Mouse (Mus musculus) forebrain, embryonic 15.5 days (tissue): ENCODE measurements around the gene Rftn1. TPM values are rescaled to one million over a fixed set of nuclear protein-coding genes. Genes with fewer than 3 reads are reported as not detected.

Experiments used
- ATAC-seq: fragments of 200-750 bp; cut with Nextera tagmentation; replicated peaks from 2 replicates; pipeline ENCODE4 v1.8.0; 2017; ENCODE audit warnings: mild to moderate bottlenecking, moderate TSS enrichment, moderate library complexity
- H3K27ac ChIP-seq: fragments of 300-500 bp; sonication (generic); replicated peaks from 2 replicates; pipeline ENCODE4 v1.5.1; 2015; ENCODE audit warnings: mild to moderate bottlenecking, inconsistent platforms
- H3K27me3 ChIP-seq: fragments of 300-500 bp; sonication (generic); 2 replicates; pipeline ENCODE4 v1.6.1; 2015; ENCODE audit warnings: inconsistent platforms
- H3K36me3 ChIP-seq: fragments of 300-500 bp; sonication (generic); 2 replicates; pipeline ENCODE4 v1.6.1; 2015; ENCODE audit warnings: mild to moderate bottlenecking, inconsistent platforms
- H3K4me1 ChIP-seq: fragments of 300-500 bp; sonication (generic); 2 replicates; pipeline ENCODE4 v1.6.1; 2015; ENCODE audit warnings: inconsistent platforms
- H3K4me2 ChIP-seq: fragments of 300-500 bp; sonication (generic); replicated peaks from 2 replicates; pipeline ENCODE4 v1.6.1; 2015; ENCODE audit warnings: mild to moderate bottlenecking, inconsistent platforms
- H3K4me3 ChIP-seq: fragments of 300-500 bp; sonication (generic); 2 replicates; pipeline ENCODE4 v1.5.1; 2015; ENCODE audit warnings: mild to moderate bottlenecking, inconsistent platforms
- H3K9ac ChIP-seq: fragments of 300-500 bp; sonication (generic); replicated peaks from 2 replicates; pipeline ENCODE4 v1.6.1; 2015; ENCODE audit warnings: mild to moderate bottlenecking, inconsistent platforms
- H3K9me3 ChIP-seq: fragments of 300-500 bp; sonication (generic); 2 replicates; pipeline ENCODE4 v1.6.1; 2016; ENCODE audit warnings: inconsistent platforms
- WGBS: fragments of 180-500 bp; shearing (Covaris S2); methylation state at CpG from one replicate; pipeline ENCODE4 v1.1.7; 2015; ENCODE audit warnings: mixed read lengths; 5-methylcytosine and 5-hydroxymethylcytosine counted together
- polyA plus RNA-seq: library from polyadenylated mRNA; unstranded; fragments of >200 nt; fragmentation: Nextera tagmentation; extraction: Ambion mirVana; gene quantifications from 2 replicates; pipeline ENCODE4 v1.2.1, GENCODE M21; 2015

Rftn1 gene
- polyA plus RNA-seq, 1 experiment from 2014 or later, result 23.6 TPM

- WGBS, result 96% methylated on average over 4 of the region's 4 CpGs
- H3K4me2 ChIP-seq, result no peak overlapping the region
- no peaks in the 10 kb centered on the region for H3K4me1 ChIP-seq
- H3K27me3 ChIP-seq, result no peaks in the 10 kb centered on the region
- no peaks in the 10 kb centered on the region for H3K9me3 ChIP-seq
- H3K9ac ChIP-seq, result no peak overlapping the region
- no peak overlapping the region for H3K27ac ChIP-seq
- no peak overlapping the region for H3K4me3 ChIP-seq
- H3K36me3 ChIP-seq, result no peaks in the 10 kb centered on the region
- ATAC-seq, result no peak
Observed at GRCm38 (mm10) chr17:50061446-50061845, 129.0 kb downstream of the Rftn1 start.

- no peak overlapping the region for H3K27ac ChIP-seq
- H3K9me3 ChIP-seq, result no peaks in the 10 kb centered on the region
- WGBS, result 79% methylated on average over 2 of the region's 2 CpGs
- ATAC-seq, result no peak
- H3K4me1 ChIP-seq, result peaks cover 5% of the 10 kb centered on the region
- H3K4me2 ChIP-seq, result no peak overlapping the region
- H3K36me3 ChIP-seq, result no peaks in the 10 kb centered on the region
- H3K9ac ChIP-seq, result no peak overlapping the region
- H3K4me3 ChIP-seq, result no peak overlapping the region
- no peaks in the 10 kb centered on the region for H3K27me3 ChIP-seq
Observed at GRCm38 (mm10) chr17:50060220-50060619, 130.3 kb downstream of the Rftn1 start.

GRCm38 (mm10) chr17:50059417-50059816, 131.1 kb downstream of the Rftn1 start:
- H3K9me3 ChIP-seq, result no peaks in the 10 kb centered on the region
- no peak overlapping the region for H3K4me3 ChIP-seq
- peaks cover 13% of the 10 kb centered on the region for H3K4me1 ChIP-seq
- H3K36me3 ChIP-seq, result no peaks in the 10 kb centered on the region
- H3K9ac ChIP-seq, result no peak overlapping the region
- H3K4me2 ChIP-seq, result no peak overlapping the region
- no peaks in the 10 kb centered on the region for H3K27me3 ChIP-seq
- H3K27ac ChIP-seq, result no peak overlapping the region
- no peak for ATAC-seq
- WGBS, result 89% methylated on average over 5 of the region's 5 CpGs

GRCm38 (mm10) chr17:50055154-50055756, 135.2 kb downstream of the Rftn1 start:
- Histone ChIP-seq H3K4me1 (peaks cover 14% of the 10 kb centered on the region), H3K27ac (peak overlapping the region; percentile 63), H3K4me2 (0 out of 2 replicates have a peak overlapping the region, but pooled peaks have one; percentile 9), H3K9me3 (no peaks in the 10 kb centered on the region), H3K4me3 (no peak overlapping the region), H3K36me3 (no peaks in the 10 kb centered on the region), H3K9ac (no peak overlapping the region), H3K27me3 (no peaks in the 10 kb centered on the region)
- ATAC-seq, result peak; percentile 48
- 30% methylated on average over 16 of the region's 16 CpGs for WGBS

- Histone ChIP-seq H3K4me2 (no peak overlapping the region), H3K9ac (no peak overlapping the region), H3K4me3 (no peak overlapping the region), H3K9me3 (no peaks in the 10 kb centered on the region), H3K4me1 (peaks cover 14% of the 10 kb centered on the region), H3K27me3 (no peaks in the 10 kb centered on the region), H3K27ac (peak overlapping the region; percentile 63), H3K36me3 (no peaks in the 10 kb centered on the region)
- ATAC-seq, result peak; percentile 20; the same call in 1 of the 2 replicates
- 64% methylated on average over 7 of the region's 7 CpGs for WGBS
Observed at GRCm38 (mm10) chr17:50054586-50054985, 135.9 kb downstream of the Rftn1 start.

GRCm38 (mm10) chr17:50053961-50054360, 136.5 kb downstream of the Rftn1 start:
- Histone ChIP-seq H3K9me3 (no peaks in the 10 kb centered on the region), H3K4me1 (peaks cover 14% of the 10 kb centered on the region), H3K27ac (no peak overlapping the region), H3K36me3 (no peaks in the 10 kb centered on the region), H3K4me2 (no peak overlapping the region), H3K27me3 (no peaks in the 10 kb centered on the region), H3K9ac (no peak overlapping the region), H3K4me3 (no peak overlapping the region)
- no peak for ATAC-seq
- 100% methylated on average over 1 of the region's 1 CpGs for WGBS

- no peak overlapping the region for H3K27ac ChIP-seq
- no peaks in the 10 kb centered on the region for H3K36me3 ChIP-seq
- 60% methylated on average over 7 of the region's 7 CpGs for WGBS
- ATAC-seq, result no peak
- H3K4me3 ChIP-seq, result no peak overlapping the region
- H3K27me3 ChIP-seq, result no peaks in the 10 kb centered on the region
- H3K9ac ChIP-seq, result no peak overlapping the region
- H3K9me3 ChIP-seq, result no peaks in the 10 kb centered on the region
- no peak overlapping the region for H3K4me2 ChIP-seq
- H3K4me1 ChIP-seq, result peaks cover 20% of the 10 kb centered on the region
Observed at GRCm38 (mm10) chr17:50052741-50053468, 137.6 kb downstream of the Rftn1 start.

- Histone ChIP-seq H3K4me2 (no peak overlapping the region), H3K4me3 (no peak overlapping the region), H3K36me3 (no peaks in the 10 kb centered on the region), H3K27me3 (no peaks in the 10 kb centered on the region), H3K9me3 (no peaks in the 10 kb centered on the region), H3K27ac (no peak overlapping the region), H3K4me1 (peaks cover 18% of the 10 kb centered on the region), H3K9ac (no peak overlapping the region)
- ATAC-seq, result no peak
- whole genome bisulfite sequencing, result 90% methylated on average over 9 of the region's 9 CpGs
Observed at GRCm38 (mm10) chr17:50050456-50050855, 140.0 kb downstream of the Rftn1 start.

GRCm38 (mm10) chr17:50048209-50048608, 142.3 kb downstream of the Rftn1 start:
- H3K9ac ChIP-seq, result no peak overlapping the region
- H3K4me1 ChIP-seq, result peaks cover 7% of the 10 kb centered on the region
- no peaks in the 10 kb centered on the region for H3K36me3 ChIP-seq
- H3K4me2 ChIP-seq, result no peak overlapping the region
- ATAC-seq, result 0 out of 2 replicates have a peak, but pooled peaks have one; percentile 25
- H3K27ac ChIP-seq, result peak overlapping the region; percentile 37; the same call in 1 of the 2 replicates
- no peak overlapping the region for H3K4me3 ChIP-seq
- H3K9me3 ChIP-seq, result no peaks in the 10 kb centered on the region
- 71% methylated on average over 9 of the region's 9 CpGs for WGBS
- no peaks in the 10 kb centered on the region for H3K27me3 ChIP-seq

- 90% methylated on average over 12 of the region's 12 CpGs for WGBS
- H3K27ac ChIP-seq, result no peak overlapping the region
- H3K9ac ChIP-seq, result no peak overlapping the region
- no peak for ATAC-seq
- no peak overlapping the region for H3K4me3 ChIP-seq
- H3K27me3 ChIP-seq, result no peaks in the 10 kb centered on the region
- peaks cover 7% of the 10 kb centered on the region for H3K4me1 ChIP-seq
- H3K9me3 ChIP-seq, result no peaks in the 10 kb centered on the region
- H3K36me3 ChIP-seq, result no peaks in the 10 kb centered on the region
- no peak overlapping the region for H3K4me2 ChIP-seq
Observed at GRCm38 (mm10) chr17:50047182-50047581, 143.3 kb downstream of the Rftn1 start.

- 95% methylated on average over 3 of the region's 3 CpGs for WGBS
- ATAC-seq, result no peak
- H3K36me3 ChIP-seq, result no peaks in the 10 kb centered on the region
Observed at GRCm38 (mm10) chr17:50040727-50041410, 149.6 kb downstream of the Rftn1 start.

More at GRCm38 (mm10) chr17:50040727-50041410, 149.6 kb downstream of the Rftn1 start:
- Histone ChIP-seq H3K27me3 (no peaks in the 10 kb centered on the region), H3K9ac (no peak overlapping the region), H3K27ac (no peak overlapping the region), H3K9me3 (no peaks in the 10 kb centered on the region), H3K4me3 (no peak overlapping the region), H3K4me2 (no peak overlapping the region), H3K4me1 (peaks cover 16% of the 10 kb centered on the region)
